Mouse (Mus musculus) forebrain, embryonic 16.5 days (tissue): ENCODE data around the gene Mxra8. TPM values are rescaled to one million over a fixed set of nuclear protein-coding genes. Genes with fewer than 3 reads are reported as not detected.

Source experiments
- ATAC-seq: fragments of 200-750 bp; cut with Nextera tagmentation; 2 replicates; pipeline ENCODE4 v1.8.0; 2017; ENCODE audit warnings: mild to moderate bottlenecking, moderate library complexity
- H3K27ac ChIP-seq: fragments of 300-500 bp; sonication (generic); 2 replicates; pipeline ENCODE4 v1.5.1; 2014; ENCODE audit warnings: low read length, control low read depth
- H3K27me3 ChIP-seq: fragments of 300-500 bp; sonication (generic); replicated peaks from 2 replicates; pipeline ENCODE4 v1.6.1; 2014; ENCODE audit warnings: low read length; ENCODE audit not compliant: control insufficient read depth, insufficient read depth
- H3K36me3 ChIP-seq: fragments of 300-500 bp; sonication (generic); 2 replicates; pipeline ENCODE4 v1.6.1; 2014; ENCODE audit not compliant: control insufficient read depth, insufficient read depth
- H3K4me1 ChIP-seq: fragments of 300-500 bp; sonication (generic); replicated peaks from 2 replicates; pipeline ENCODE4 v1.6.1; 2014; ENCODE audit warnings: low read length; ENCODE audit not compliant: control insufficient read depth, insufficient read depth
- H3K4me2 ChIP-seq: fragments of 300-500 bp; sonication (generic); 2 replicates; pipeline ENCODE4 v1.6.1; 2014; ENCODE audit warnings: mild to moderate bottlenecking, low read length, control low read depth
- H3K4me3 ChIP-seq: fragments of 300-500 bp; sonication (generic); replicated peaks from 2 replicates; pipeline ENCODE4 v1.5.1; 2014; ENCODE audit warnings: mild to moderate bottlenecking, low read length, control low read depth
- H3K9ac ChIP-seq: fragments of 300-500 bp; sonication (generic); replicated peaks from 2 replicates; pipeline ENCODE4 v1.6.1; 2014; ENCODE audit warnings: low read depth, low read length, control low read depth
- H3K9me3 ChIP-seq: fragments of 300-500 bp; sonication (generic); 2 replicates; pipeline ENCODE4 v1.6.1; 2016; ENCODE audit warnings: low read length; ENCODE audit not compliant: control insufficient read depth
- WGBS: fragments of 180-500 bp; shearing (Covaris S2); extraction: QIAGEN DNeasy Blood & Tissue Kit; methylation state at CpG from one replicate; pipeline ENCODE4 v1.1.7; 2014; 5-methylcytosine and 5-hydroxymethylcytosine counted together
- polyA plus RNA-seq: library from polyadenylated mRNA; unstranded; fragments of >200 nt; fragmentation: Nextera tagmentation; extraction: Ambion mirVana; gene quantifications from 2 replicates; pipeline ENCODE4 v1.2.1, GENCODE M21; 2015

Gene Mxra8
- polyA plus RNA-seq, 1 experiment from 2014 or later, result 16.9 TPM

- Histone ChIP-seq H3K4me3 (peak overlapping the region; percentile 78), H3K4me2 (peak overlapping the region; percentile 93), H3K4me1 (peaks cover 24% of the 10 kb centered on the region), H3K27ac (peak overlapping the region; percentile 87), H3K27me3 (no peaks in the 10 kb centered on the region), H3K9me3 (no peaks in the 10 kb centered on the region), H3K9ac (peak overlapping the region; percentile 86), H3K36me3 (peaks cover 7% of the 10 kb centered on the region; the same call in 1 of the 2 replicates)
- ATAC-seq, result no peak; the same call in 1 of the 2 replicates
- under 1% methylated on average over 25 of the region's 25 CpGs for WGBS
Measured at GRCm38 (mm10) chr4:155831831-155832230, 7.6 kb upstream of the Mxra8 start.

GRCm38 (mm10) chr4:155832321-155832720 lies 7.2 kb upstream of the Mxra8 start:
- H3K4me1 ChIP-seq, result peaks cover 24% of the 10 kb centered on the region
- H3K4me3 ChIP-seq, result peak overlapping the region; percentile 78
- H3K36me3 ChIP-seq, result peaks cover 3% of the 10 kb centered on the region; the same call in 1 of the 2 replicates
- H3K9me3 ChIP-seq, result no peaks in the 10 kb centered on the region
- no peaks in the 10 kb centered on the region for H3K27me3 ChIP-seq
- H3K9ac ChIP-seq, result peak overlapping the region; percentile 86
- WGBS, result 55% methylated on average over 10 of the region's 10 CpGs
- H3K27ac ChIP-seq, result no peak overlapping the region
- no peak for ATAC-seq
- peak overlapping the region; percentile 93 for H3K4me2 ChIP-seq

DNA sequence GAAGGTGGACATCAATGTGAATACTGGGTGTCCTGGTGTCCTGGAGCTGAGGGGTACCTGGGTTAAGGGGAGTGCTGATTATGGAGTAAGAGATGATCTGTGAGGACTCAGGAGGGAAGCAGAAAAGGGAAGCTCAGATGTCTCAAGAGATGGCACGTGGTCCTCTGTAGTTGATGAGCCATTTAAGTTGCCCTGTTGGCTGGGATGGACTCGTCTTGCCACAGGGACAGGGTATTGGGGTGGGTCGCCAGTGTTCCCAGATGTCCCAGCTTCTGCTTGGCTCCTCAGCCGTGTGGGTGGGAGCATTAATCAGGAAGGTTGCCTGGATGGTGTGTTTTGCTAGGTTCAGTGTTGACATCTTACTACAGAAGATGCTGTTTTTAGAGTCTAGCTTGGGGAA lies 6.2 kb upstream of the Mxra8 start:
- no peaks in the 10 kb centered on the region; the same call in 1 of the 2 replicates for H3K36me3 ChIP-seq

DNA sequence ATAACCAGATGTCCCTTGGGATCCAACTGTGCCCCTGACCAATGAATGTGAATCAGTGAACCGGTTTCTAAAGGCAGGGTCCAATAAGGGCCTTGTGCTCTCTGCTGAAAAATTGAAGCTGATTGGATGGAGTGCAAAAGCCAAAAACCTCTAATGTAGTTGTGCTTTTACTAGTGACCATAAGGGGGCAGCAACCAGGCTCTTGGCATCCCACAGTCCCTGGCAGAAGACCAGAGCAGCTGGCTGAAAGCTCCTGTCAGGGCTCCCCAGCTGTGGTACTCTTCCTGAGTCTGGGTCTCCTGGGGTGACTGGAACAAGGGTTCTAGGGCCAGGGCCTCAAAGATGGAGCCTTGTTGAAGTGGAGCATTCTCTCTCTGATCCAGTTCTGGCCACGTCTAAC lies 5.6 kb upstream of the Mxra8 start:
- Histone ChIP-seq H3K9ac (no peak overlapping the region), H3K9me3 (no peaks in the 10 kb centered on the region), H3K4me2 (no peak overlapping the region), H3K27me3 (no peaks in the 10 kb centered on the region), H3K4me3 (no peak overlapping the region), H3K27ac (peak overlapping the region; percentile 16; the same call in 1 of the 2 replicates), H3K4me1 (peaks cover 24% of the 10 kb centered on the region), H3K36me3 (no peaks in the 10 kb centered on the region; the same call in 1 of the 2 replicates)
- WGBS, result 35% methylated on average over 2 of the region's 2 CpGs
- no peak for ATAC-seq

More for the DNA sequence above, 6.2 kb upstream of the Mxra8 start:
- no peak overlapping the region for H3K27ac ChIP-seq
- H3K27me3 ChIP-seq, result no peaks in the 10 kb centered on the region
- no peak overlapping the region for H3K4me2 ChIP-seq
- no peaks in the 10 kb centered on the region for H3K9me3 ChIP-seq
- ATAC-seq, result no peak
- H3K9ac ChIP-seq, result no peak overlapping the region
- H3K4me1 ChIP-seq, result peaks cover 24% of the 10 kb centered on the region
- no peak overlapping the region for H3K4me3 ChIP-seq
- WGBS, result 86% methylated on average over 4 of the region's 4 CpGs

GRCm38 (mm10) chr4:155837404-155838010 lies 2.0 kb upstream of the Mxra8 start:
- Histone ChIP-seq H3K9ac (no peak overlapping the region), H3K27ac (no peak overlapping the region), H3K36me3 (no peaks in the 10 kb centered on the region; the same call in 1 of the 2 replicates), H3K4me3 (no peak overlapping the region), H3K27me3 (no peaks in the 10 kb centered on the region; the same call in 1 of the 2 replicates), H3K4me1 (peaks cover 26% of the 10 kb centered on the region), H3K9me3 (no peaks in the 10 kb centered on the region), H3K4me2 (no peak overlapping the region)
- WGBS, result 79% methylated on average over 11 of the region's 11 CpGs
- ATAC-seq, result no peak

DNA sequence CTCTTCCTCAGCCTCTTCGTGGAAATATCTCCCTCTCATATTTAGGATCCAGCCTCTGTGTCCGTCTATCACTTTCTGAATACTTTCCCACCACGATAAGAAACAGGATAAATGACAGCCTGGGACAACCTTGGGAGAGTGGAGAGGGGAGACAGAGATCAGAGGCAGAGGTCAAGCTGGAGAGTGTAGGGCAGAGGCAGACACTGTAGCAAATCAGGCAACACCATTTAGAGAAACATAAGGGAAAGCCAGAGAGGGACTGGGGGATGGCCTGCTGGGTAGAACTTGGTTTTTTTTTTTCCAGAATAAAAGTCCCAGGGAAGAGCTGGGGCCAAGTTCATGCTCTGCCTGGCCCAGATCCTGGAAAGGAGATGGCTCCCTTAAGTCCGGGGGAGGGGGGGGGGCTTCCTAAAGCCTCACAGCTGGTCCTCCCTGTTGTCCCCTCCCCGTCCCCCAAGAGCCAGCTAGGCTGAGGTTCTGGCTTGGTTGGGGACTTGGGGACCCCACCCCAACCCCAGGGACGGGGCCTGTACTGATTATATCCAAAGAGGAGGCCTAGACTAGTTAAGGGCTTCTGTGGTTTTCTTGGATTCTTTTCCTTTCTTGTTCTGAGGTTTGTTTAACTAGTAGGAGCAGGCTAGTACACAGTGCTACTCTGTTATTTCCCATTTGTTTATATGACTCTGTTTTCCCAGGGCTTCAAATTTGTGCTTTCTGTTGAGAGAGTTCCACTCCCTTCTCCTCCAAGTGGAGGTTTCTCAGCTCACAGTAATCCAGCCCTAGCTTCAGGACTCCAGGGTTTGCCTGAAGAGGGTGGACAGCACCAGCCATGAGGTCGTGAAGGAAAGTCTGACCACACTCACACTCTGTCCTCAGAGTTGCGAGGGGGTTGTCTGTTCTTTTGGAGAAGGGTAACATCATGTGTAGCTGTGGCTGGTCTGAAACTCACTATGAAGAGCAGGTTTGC lies 1.0 kb upstream of the Mxra8 start:
- 62% methylated on average over 8 of the region's 8 CpGs for WGBS
- ATAC-seq, result no peak

GRCm38 (mm10) chr4:155840076-155841002 lies 859 bp downstream of the Mxra8 start:
- peak overlapping the region; percentile 47 for H3K9ac ChIP-seq
- ATAC-seq, result no peak
- H3K36me3 ChIP-seq, result no peaks in the 10 kb centered on the region
- H3K27me3 ChIP-seq, result no peaks in the 10 kb centered on the region; the same call in 1 of the 2 replicates
- 11% methylated on average over 8 of the region's 8 CpGs for whole genome bisulfite sequencing
- H3K4me2 ChIP-seq, result peak overlapping the region; percentile 40
- H3K4me1 ChIP-seq, result peaks cover 11% of the 10 kb centered on the region
- no peak overlapping the region for H3K27ac ChIP-seq
- H3K9me3 ChIP-seq, result no peaks in the 10 kb centered on the region
- peak overlapping the region; percentile 25 for H3K4me3 ChIP-seq

More for the DNA sequence above, 1.0 kb upstream of the Mxra8 start:
- Histone ChIP-seq H3K9me3 (no peaks in the 10 kb centered on the region), H3K4me2 (no peak overlapping the region), H3K4me3 (no peak overlapping the region), H3K9ac (no peak overlapping the region), H3K4me1 (peaks cover 18% of the 10 kb centered on the region), H3K36me3 (no peaks in the 10 kb centered on the region), H3K27ac (no peak overlapping the region), H3K27me3 (no peaks in the 10 kb centered on the region; the same call in 1 of the 2 replicates)

DNA sequence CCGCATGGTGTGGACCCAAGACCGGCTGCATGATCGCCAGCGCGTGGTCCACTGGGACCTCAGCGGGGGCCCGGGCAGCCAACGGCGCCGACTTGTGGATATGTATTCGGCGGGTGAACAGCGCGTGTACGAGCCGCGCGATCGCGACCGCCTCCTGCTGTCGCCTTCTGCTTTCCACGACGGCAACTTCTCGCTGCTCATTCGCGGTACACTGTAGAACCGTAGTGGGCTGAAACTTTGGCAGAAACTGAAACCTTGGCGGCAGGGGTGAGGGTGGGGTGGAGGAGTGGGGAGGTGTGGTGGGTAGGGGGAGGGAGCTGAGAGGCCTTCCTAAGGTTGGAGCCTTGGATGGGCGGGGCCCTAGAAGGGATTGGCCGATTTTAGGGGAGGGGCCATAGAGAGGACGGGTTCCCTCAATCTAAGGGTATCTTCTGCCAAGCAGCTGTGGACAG lies 1.5 kb downstream of the Mxra8 start:
- 1% methylated on average over 32 of the region's 32 CpGs for WGBS
- Histone ChIP-seq H3K9ac (peak overlapping the region; percentile 5), H3K4me3 (peak overlapping the region; percentile 13), H3K4me1 (peaks cover 11% of the 10 kb centered on the region), H3K27me3 (no peaks in the 10 kb centered on the region; the same call in 1 of the 2 replicates), H3K4me2 (peak overlapping the region; percentile 40), H3K27ac (no peak overlapping the region), H3K36me3 (no peaks in the 10 kb centered on the region), H3K9me3 (no peaks in the 10 kb centered on the region)
- ATAC-seq, result peak; percentile 23; the same call in 1 of the 2 replicates
